Mouse (Mus musculus): ENCODE measurements at regions not wholly inside any gene's neighbourhood (a gene's known extent, or its start where the extent isn't known, plus 50 kb on each side); places are given as distances from the start of the nearest gene placed in this dataset.

- TF ChIP-seq CTCF (IDR thresholded peaks at IDR 0.05; ENCODE audit: low read depth, low read length) (no peak), GATA1 (IDR thresholded peaks at IDR 0.05; ENCODE audit: borderline replicate concordance, low read length) (no peak), TAL1 (conservative IDR thresholded peaks at IDR 0.05; ENCODE audit: low read depth, low read length) (no peak), POLR2AphosphoS5 (IDR thresholded peaks at IDR 0.05; ENCODE audit: insufficient replicate concordance, low read depth, low read length) (no peak), GATA2 (IDR thresholded peaks at IDR 0.05; ENCODE audit: borderline replicate concordance, low read depth, low read length) (no peak)
These were observed 76.4 kb upstream of the Nectin1 start for GRCm38 (mm10) chr9:43667386-43667785.
